Mouse (Mus musculus): ENCODE results near the gene Dcun1d4. TPM values are rescaled to one million over a fixed set of nuclear protein-coding genes. Genes with fewer than 3 reads are reported as not detected.

Gene Dcun1d4
- polyA plus RNA-seq, 1 experiment from 2014 or later: 62.2 TPM

DNA sequence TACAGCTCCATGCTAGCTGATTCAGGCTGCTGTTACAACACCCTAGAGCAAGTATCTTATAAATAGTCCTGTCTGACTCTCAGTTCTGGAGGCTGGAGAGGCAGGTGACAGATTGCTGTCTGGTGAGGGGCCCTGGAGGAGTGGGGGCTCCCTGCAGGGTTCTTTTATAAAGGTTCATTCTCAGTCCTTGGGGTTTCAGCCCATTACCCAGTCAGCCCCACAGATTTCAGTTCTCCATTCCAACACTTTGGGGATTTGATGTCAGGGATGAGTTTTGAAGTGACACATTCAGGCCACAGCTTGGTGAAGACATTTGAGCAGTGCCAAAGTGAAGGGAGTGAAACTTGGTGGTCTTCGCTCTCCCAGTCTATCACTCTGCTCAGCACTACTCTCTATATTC is 31.4 kb downstream of the Dcun1d4 start:
- DNase-seq (no peak), ATAC-seq (ENCODE audit: low FRiP score, low TSS enrichment) (no peak)
- no peak overlapping the region for H3K9ac ChIP-seq (replicated peaks; ENCODE audit: low read length)
- no peak overlapping the region for H3K27ac ChIP-seq (replicated peaks; ENCODE audit: low read depth, low read length)
- H3K4me2 ChIP-seq (ENCODE audit: low read length): no peak overlapping the region
- peaks cover 44% of the 10 kb centered on the region for H3K36me3 ChIP-seq (ENCODE audit: control insufficient read depth, insufficient read depth, low read length)
- H3K4me1 ChIP-seq (ENCODE audit: control insufficient read depth, insufficient read depth, low read length): no peaks in the 10 kb centered on the region
- H3K4me3 ChIP-seq (replicated peaks; ENCODE audit: low read depth, low read length): no peak overlapping the region
- H3K27me3 ChIP-seq (ENCODE audit: control insufficient read depth, insufficient read depth, low read length): no peaks in the 10 kb centered on the region
- WGBS: 95% methylated on average over 1 of the region's 1 CpGs
- no peaks in the 10 kb centered on the region for H3K9me3 ChIP-seq (ENCODE audit: control insufficient read depth, low read length)

DNA sequence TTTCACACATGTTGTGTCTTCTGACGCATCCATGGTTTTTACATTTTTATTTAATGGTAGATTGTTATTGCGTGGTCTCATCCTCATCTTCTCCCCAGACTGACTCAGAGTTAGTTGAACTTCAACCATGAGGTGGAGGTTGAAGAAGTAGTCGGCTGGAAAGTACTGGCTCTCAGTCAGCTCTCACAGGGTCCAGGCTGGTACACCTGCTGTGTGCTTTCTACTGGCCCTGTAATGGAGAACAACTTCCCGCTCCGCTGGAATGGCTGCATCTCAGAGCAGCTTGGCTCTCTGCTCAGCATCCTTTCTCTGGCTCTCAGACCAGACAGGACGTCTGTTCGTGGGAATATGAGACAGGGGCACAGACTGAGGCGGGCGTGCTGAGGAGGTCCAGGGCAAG is 31.9 kb downstream of the Dcun1d4 start:
- Histone ChIP-seq H3K27ac (replicated peaks; ENCODE audit: low read depth, low read length) (no peak overlapping the region), H3K4me2 (ENCODE audit: low read length) (no peak overlapping the region), H3K4me1 (ENCODE audit: control insufficient read depth, insufficient read depth, low read length) (no peaks in the 10 kb centered on the region), H3K27me3 (ENCODE audit: control insufficient read depth, insufficient read depth, low read length) (no peaks in the 10 kb centered on the region), H3K9me3 (ENCODE audit: control insufficient read depth, low read length) (no peaks in the 10 kb centered on the region), H3K4me3 (replicated peaks; ENCODE audit: low read depth, low read length) (no peak overlapping the region), H3K9ac (replicated peaks; ENCODE audit: low read length) (no peak overlapping the region), H3K36me3 (ENCODE audit: control insufficient read depth, insufficient read depth, low read length) (peaks cover 47% of the 10 kb centered on the region)
- ATAC-seq (ENCODE audit: low FRiP score, low TSS enrichment): no peak
- 91% methylated on average over 9 of the region's 9 CpGs for WGBS
- no peak for DNase-seq

DNA sequence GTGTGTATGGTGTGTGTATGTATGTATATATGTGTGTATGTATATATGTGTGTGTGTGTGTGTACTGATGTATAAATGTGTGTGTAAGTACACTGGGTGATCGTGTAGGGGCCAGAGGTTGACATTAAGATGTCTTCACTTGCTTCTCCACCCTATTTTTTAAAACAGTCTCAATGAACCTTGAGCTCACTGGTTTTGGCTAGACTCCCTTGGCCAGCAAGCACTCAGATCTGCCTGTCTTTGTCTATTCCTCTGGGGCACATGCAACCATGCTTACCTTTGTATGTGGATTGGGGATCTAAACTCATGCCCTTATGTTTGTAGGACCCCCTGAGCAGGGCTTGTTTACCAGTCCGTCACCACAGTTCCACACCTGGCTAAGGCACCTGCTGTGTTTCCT is 33.4 kb downstream of the Dcun1d4 start:
- H3K27me3 ChIP-seq (ENCODE audit: control insufficient read depth, insufficient read depth, low read length): no peaks in the 10 kb centered on the region
- no peak overlapping the region for H3K4me3 ChIP-seq (replicated peaks; ENCODE audit: low read depth, low read length)
- no peak overlapping the region for H3K4me2 ChIP-seq (ENCODE audit: low read length)
- no peaks in the 10 kb centered on the region for H3K4me1 ChIP-seq (ENCODE audit: control insufficient read depth, insufficient read depth, low read length)
- H3K36me3 ChIP-seq (ENCODE audit: control insufficient read depth, insufficient read depth, low read length): peaks cover 52% of the 10 kb centered on the region
- 94% methylated on average over 2 of the region's 2 CpGs for WGBS
- no peak overlapping the region for H3K9ac ChIP-seq (replicated peaks; ENCODE audit: low read length)
- no peak overlapping the region for H3K27ac ChIP-seq (replicated peaks; ENCODE audit: low read depth, low read length)
- DNase-seq: no peak
- ATAC-seq (ENCODE audit: low FRiP score, low TSS enrichment): no peak
- no peaks in the 10 kb centered on the region for H3K9me3 ChIP-seq (ENCODE audit: control insufficient read depth, low read length)

DNA sequence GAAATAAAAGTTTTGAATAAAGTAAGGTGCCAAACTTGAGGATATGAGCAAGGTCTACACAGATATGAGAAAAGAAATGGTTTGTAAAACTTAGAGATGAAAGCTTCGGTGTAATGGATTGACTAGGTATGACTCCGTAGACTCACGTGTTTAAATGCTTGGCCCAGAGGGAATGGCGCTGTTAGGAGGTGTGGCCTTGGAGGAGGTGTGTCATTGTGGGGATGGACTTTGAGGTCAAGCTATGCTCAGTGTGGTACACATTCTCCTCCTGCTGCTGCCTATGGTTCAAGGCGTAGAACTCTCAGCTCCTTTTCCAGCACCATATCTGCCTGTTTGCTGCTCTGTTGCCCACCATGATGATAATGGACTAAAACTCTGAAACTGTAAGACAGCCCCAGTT is 36.5 kb downstream of the Dcun1d4 start:
- no peak overlapping the region for H3K27ac ChIP-seq (replicated peaks; ENCODE audit: low read depth, low read length)
- no peak overlapping the region for H3K4me2 ChIP-seq (ENCODE audit: low read length)
- no peak overlapping the region for H3K9ac ChIP-seq (replicated peaks; ENCODE audit: low read length)
- no peaks in the 10 kb centered on the region for H3K27me3 ChIP-seq (ENCODE audit: control insufficient read depth, insufficient read depth, low read length)
- H3K4me3 ChIP-seq (replicated peaks; ENCODE audit: low read depth, low read length): no peak overlapping the region
- H3K36me3 ChIP-seq (ENCODE audit: control insufficient read depth, insufficient read depth, low read length): peaks cover 56% of the 10 kb centered on the region
- no peaks in the 10 kb centered on the region for H3K4me1 ChIP-seq (ENCODE audit: control insufficient read depth, insufficient read depth, low read length)
- no peak for ATAC-seq (ENCODE audit: low FRiP score, low TSS enrichment)
- 91% methylated on average over 5 of the region's 5 CpGs for WGBS
- no peaks in the 10 kb centered on the region for H3K9me3 ChIP-seq (ENCODE audit: control insufficient read depth, low read length)
- no peak for DNase-seq

DNA sequence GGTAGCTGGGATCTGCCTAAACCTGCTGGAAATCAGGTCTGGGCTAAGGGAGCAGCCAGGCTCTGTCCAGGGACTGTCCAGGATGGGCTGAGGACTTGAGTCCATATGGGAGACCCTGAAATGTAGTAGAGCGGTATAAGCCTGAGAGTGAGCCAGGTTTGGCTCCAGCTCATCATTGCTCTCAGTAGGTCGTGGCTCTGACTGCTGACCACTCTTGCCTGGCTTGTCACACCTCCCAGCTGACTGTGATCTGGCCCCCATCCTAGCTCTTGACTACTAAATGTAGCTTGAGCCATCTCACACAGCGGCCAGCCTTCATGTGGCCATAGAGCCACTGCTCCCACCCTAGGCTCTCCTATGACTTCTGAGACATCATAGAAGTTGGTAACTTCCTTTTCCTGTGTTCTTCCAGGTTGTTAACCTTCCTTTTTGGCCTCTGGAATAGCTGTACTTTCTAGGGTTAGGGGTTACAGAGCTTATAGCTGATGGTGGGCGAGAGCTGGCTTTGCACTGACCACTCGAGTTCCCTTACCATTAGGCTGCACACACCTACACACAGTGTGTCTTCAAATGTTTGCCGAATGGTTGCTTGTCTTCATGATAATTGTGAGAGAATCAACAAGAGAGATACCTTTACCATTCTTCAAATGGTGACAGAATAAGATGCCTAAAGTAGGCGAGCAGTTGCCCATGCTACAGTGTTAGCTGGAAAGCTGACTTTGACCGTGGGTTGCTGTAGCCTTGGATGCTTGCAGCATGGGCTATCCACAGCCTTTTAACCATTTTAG is 37.8 kb downstream of the Dcun1d4 start:
- Histone ChIP-seq H3K4me3 (replicated peaks; ENCODE audit: low read depth, low read length) (no peak overlapping the region), H3K9ac (replicated peaks; ENCODE audit: low read length) (no peak overlapping the region), H3K4me2 (ENCODE audit: low read length) (no peak overlapping the region), H3K9me3 (ENCODE audit: control insufficient read depth, low read length) (no peaks in the 10 kb centered on the region), H3K27me3 (ENCODE audit: control insufficient read depth, insufficient read depth, low read length) (no peaks in the 10 kb centered on the region), H3K4me1 (ENCODE audit: control insufficient read depth, insufficient read depth, low read length) (no peaks in the 10 kb centered on the region), H3K27ac (replicated peaks; ENCODE audit: low read depth, low read length) (no peak overlapping the region), H3K36me3 (ENCODE audit: control insufficient read depth, insufficient read depth, low read length) (peaks cover 61% of the 10 kb centered on the region)
- WGBS: 96% methylated on average over 8 of the region's 8 CpGs
- DNase-seq: no peak
- no peak for ATAC-seq (ENCODE audit: low FRiP score, low TSS enrichment)

DNA sequence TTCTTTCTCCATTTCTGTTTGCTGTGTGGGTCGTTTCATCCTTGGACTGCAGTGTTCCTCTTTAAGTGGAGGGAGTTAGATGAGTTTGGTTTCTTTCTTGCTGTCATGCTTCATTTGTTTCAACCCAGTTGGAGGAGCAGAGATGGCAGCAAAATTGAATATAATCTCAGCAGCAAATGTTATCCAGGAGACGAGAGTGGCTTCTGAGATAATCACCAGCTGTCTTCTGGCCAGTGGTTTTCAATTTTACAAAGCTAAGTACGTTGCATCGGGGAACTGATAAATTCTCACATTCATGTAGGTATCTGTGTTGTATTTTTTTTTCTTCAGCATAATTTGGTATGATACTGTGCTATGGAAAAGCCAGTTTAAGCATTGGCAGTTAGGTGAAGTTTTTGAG is 40.0 kb downstream of the Dcun1d4 start:
- Histone ChIP-seq H3K27ac (replicated peaks; ENCODE audit: low read depth, low read length) (no peak overlapping the region), H3K36me3 (ENCODE audit: control insufficient read depth, insufficient read depth, low read length) (peaks cover 54% of the 10 kb centered on the region), H3K4me2 (ENCODE audit: low read length) (no peak overlapping the region), H3K27me3 (ENCODE audit: control insufficient read depth, insufficient read depth, low read length) (no peaks in the 10 kb centered on the region), H3K9me3 (ENCODE audit: control insufficient read depth, low read length) (no peaks in the 10 kb centered on the region), H3K4me1 (ENCODE audit: control insufficient read depth, insufficient read depth, low read length) (no peaks in the 10 kb centered on the region), H3K4me3 (replicated peaks; ENCODE audit: low read depth, low read length) (no peak overlapping the region), H3K9ac (replicated peaks; ENCODE audit: low read length) (no peak overlapping the region)
- WGBS: 55% methylated on average over 4 of the region's 4 CpGs
- ATAC-seq (ENCODE audit: low FRiP score, low TSS enrichment) (no peak), DNase-seq (no peak)

DNA sequence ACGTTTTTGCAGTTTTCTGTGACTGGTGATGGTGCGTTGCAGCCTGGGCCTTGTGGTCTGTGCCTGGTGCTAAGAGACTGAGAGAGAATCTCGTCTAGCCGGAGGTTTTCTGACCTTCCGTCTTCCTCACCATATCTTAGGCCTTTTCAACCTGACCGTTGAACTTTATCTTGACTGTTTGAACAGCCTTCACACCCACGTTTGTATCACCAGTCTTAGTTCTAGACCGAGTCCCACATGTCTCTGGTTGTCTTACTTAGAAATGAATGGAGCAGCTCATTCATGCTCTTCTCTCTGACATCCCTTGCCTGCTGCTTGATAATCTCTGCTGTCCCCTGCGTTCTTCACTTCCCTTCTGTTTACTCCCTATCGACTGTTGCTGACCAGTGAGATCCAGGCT is 42.4 kb downstream of the Dcun1d4 start:
- H3K36me3 ChIP-seq (ENCODE audit: control insufficient read depth, insufficient read depth, low read length): peaks cover 51% of the 10 kb centered on the region
- no peaks in the 10 kb centered on the region for H3K4me1 ChIP-seq (ENCODE audit: control insufficient read depth, insufficient read depth, low read length)
- DNase-seq (no peak), ATAC-seq (ENCODE audit: low FRiP score, low TSS enrichment) (no peak)
- H3K4me3 ChIP-seq (replicated peaks; ENCODE audit: low read depth, low read length): no peak overlapping the region
- 89% methylated on average over 10 of the region's 10 CpGs for WGBS
- no peak overlapping the region for H3K9ac ChIP-seq (replicated peaks; ENCODE audit: low read length)
- H3K9me3 ChIP-seq (ENCODE audit: control insufficient read depth, low read length): no peaks in the 10 kb centered on the region
- no peak overlapping the region for H3K4me2 ChIP-seq (ENCODE audit: low read length)
- no peaks in the 10 kb centered on the region for H3K27me3 ChIP-seq (ENCODE audit: control insufficient read depth, insufficient read depth, low read length)
- no peak overlapping the region for H3K27ac ChIP-seq (replicated peaks; ENCODE audit: low read depth, low read length)

DNA sequence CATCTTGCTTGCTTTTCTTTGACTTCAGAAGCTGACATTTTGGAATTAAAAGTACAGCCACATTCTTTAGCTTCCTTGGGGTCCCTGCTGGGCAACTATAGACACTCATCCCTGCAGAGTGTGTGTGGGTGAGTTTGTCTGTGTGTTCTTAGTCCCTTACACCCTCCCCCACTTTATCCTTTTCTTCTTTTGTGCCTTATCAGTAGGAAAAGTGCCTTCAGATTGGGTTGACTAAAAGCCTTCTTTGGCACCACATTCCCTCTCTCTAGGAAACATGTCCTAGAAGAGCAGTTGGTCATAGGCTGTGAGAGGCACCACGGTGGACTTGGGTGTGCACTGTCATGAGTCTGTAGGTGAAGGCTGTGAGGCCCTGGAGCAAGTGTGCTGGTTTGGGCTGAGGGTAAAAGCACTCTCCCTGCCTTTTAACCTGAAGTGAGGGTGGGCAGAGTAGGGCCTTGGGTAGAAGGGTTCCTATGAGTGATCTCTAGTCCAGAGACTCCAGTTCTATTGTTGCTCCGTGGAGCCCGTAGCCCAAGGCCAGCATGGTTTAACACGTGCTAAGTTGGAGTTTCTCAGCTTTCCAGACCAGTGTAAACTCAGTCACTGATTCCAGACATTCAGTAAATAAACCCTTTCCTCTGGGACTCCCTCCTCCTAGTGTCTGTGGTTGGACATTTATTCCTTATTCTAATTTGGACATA is 43.6 kb downstream of the Dcun1d4 start:
- Histone ChIP-seq H3K4me1 (ENCODE audit: control insufficient read depth, insufficient read depth, low read length) (no peaks in the 10 kb centered on the region), H3K9ac (replicated peaks; ENCODE audit: low read length) (no peak overlapping the region), H3K27me3 (ENCODE audit: control insufficient read depth, insufficient read depth, low read length) (no peaks in the 10 kb centered on the region), H3K4me2 (ENCODE audit: low read length) (no peak overlapping the region), H3K4me3 (replicated peaks; ENCODE audit: low read depth, low read length) (no peak overlapping the region), H3K36me3 (ENCODE audit: control insufficient read depth, insufficient read depth, low read length) (peaks cover 58% of the 10 kb centered on the region), H3K27ac (replicated peaks; ENCODE audit: low read depth, low read length) (no peak overlapping the region), H3K9me3 (ENCODE audit: control insufficient read depth, low read length) (no peaks in the 10 kb centered on the region)
- ATAC-seq (ENCODE audit: low FRiP score, low TSS enrichment) (no peak), DNase-seq (no peak)
- 89% methylated on average over 4 of the region's 4 CpGs for WGBS

DNA sequence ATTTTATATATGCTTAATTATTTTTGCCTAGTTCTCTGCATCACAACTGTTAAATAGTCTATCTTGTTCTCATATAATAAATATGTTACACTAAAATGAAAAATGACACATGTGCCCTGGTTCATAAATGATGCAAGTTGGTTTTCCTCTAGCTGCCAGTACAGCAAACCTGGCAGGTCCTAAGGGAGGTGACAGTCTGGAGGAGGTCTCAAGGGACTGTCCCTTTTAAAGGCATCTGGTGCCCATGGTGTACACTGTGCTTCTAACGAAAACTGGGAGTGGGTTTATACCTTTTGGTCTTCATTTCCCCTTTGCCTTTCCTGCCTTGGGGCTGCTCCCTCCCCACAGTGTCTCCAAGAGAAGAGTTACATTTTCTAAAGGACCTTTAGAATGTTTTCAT is 51.4 kb downstream of the Dcun1d4 start:
- WGBS: 78% methylated on average over 1 of the region's 1 CpGs
- H3K9ac ChIP-seq (replicated peaks; ENCODE audit: low read length): no peak overlapping the region
- H3K27ac ChIP-seq (replicated peaks; ENCODE audit: low read depth, low read length): no peak overlapping the region
- no peaks in the 10 kb centered on the region for H3K27me3 ChIP-seq (ENCODE audit: control insufficient read depth, insufficient read depth, low read length)
- H3K4me3 ChIP-seq (replicated peaks; ENCODE audit: low read depth, low read length): no peak overlapping the region
- DNase-seq (no peak), ATAC-seq (ENCODE audit: low FRiP score, low TSS enrichment) (no peak)
- no peaks in the 10 kb centered on the region for H3K9me3 ChIP-seq (ENCODE audit: control insufficient read depth, low read length)
- H3K4me2 ChIP-seq (ENCODE audit: low read length): no peak overlapping the region
- H3K36me3 ChIP-seq (ENCODE audit: control insufficient read depth, insufficient read depth, low read length): peaks cover 57% of the 10 kb centered on the region
- H3K4me1 ChIP-seq (ENCODE audit: control insufficient read depth, insufficient read depth, low read length): no peaks in the 10 kb centered on the region

All from midbrain, embryonic 14.5 days (tissue).